Mouse (Mus musculus) E14TG2a.4 (cell line): Measurements from ENCODE around the gene Strbp.

Experiments
- CTCF ChIP-seq: conservative IDR thresholded peaks from 2 replicates; pipeline ENCODE4 v1.5.1; 2014; ENCODE audit warnings: low read length
- NANOG ChIP-seq: IDR thresholded peaks from 2 replicates; pipeline ENCODE4 v1.6.1; 2014; ENCODE audit warnings: borderline replicate concordance, low read length, mixed read lengths
- POU5F1 ChIP-seq: IDR thresholded peaks from 2 replicates; pipeline ENCODE4 v1.6.1; 2014; ENCODE audit warnings: low read length, borderline replicate concordance

- TF ChIP-seq CTCF (no peak), POU5F1 (no peak), NANOG (no peak)
Observed at GRCm38 (mm10) chr2:37578185-37578584, 125.5 kb downstream of the Strbp start.
